Mouse (Mus musculus) kidney, adult 18-20 months (tissue): Measurements from ENCODE around the gene Prr11.
A peak's percentile ranks its signal among the peaks of the same experiment; 100 is the strongest.
"Not testable (repeated sequence)": the region's sequence is repeated elsewhere in the genome, so short reads cannot be mapped to it uniquely, and the experiment has no call there.

Experiments used
- DNase-seq: peaks from one replicate; pipeline ENCODE4 v3.0.0; 2021

Prr11 gene

GRCm38 (mm10) chr11:87108409-87108754, at the start of gene Prr11:
Gene Prr11, minus strand, starts transcription at chr11:87108708.
- no peak for DNase-seq

- no peak for DNase-seq
These were observed 49.5 kb upstream of the Prr11 start for GRCm38 (mm10) chr11:87158012-87158411.

GRCm38 (mm10) chr11:87136233-87136632, 27.7 kb upstream of the Prr11 start:
- no peak for DNase-seq

- peak; percentile 88 for DNase-seq
These were observed 18.6 kb upstream of the Prr11 start, which contains the start of gene Trim37 for GRCm38 (mm10) chr11:87126824-87127816. Gene Trim37, plus strand, starts transcription at chr11:87127077.

GRCm38 (mm10) chr11:87126281-87126823, 17.8 kb upstream of the Prr11 start:
- DNase-seq = no peak

GRCm38 (mm10) chr11:87125562-87125961, 17.1 kb upstream of the Prr11 start:
- no peak for DNase-seq

- DNase-seq = no peak
These were observed 13.4 kb upstream of the Prr11 start for GRCm38 (mm10) chr11:87121864-87122263.

GRCm38 (mm10) chr11:87110172-87110909, 1.8 kb upstream of the Prr11 start:
- DNase-seq = no peak

- DNase-seq = no peak
These were observed 1.1 kb upstream of the Prr11 start for GRCm38 (mm10) chr11:87109519-87110171.

GRCm38 (mm10) chr11:87108755-87109518, 429 bp upstream of the Prr11 start, which contains the start of gene Ska2:
Gene Ska2, plus strand, starts transcription at chr11:87109234.
- DNase-seq = peak; percentile 97

- DNase-seq = no peak
These were observed 21.4 kb downstream of the Prr11 start for GRCm38 (mm10) chr11:87087142-87087541.

GRCm38 (mm10) chr11:87086290-87086984, 22.1 kb downstream of the Prr11 start, which contains the start of gene Smg8:
Gene Smg8, minus strand, starts transcription at chr11:87086774.
- DNase-seq = peak; percentile 81

GRCm38 (mm10) chr11:87085461-87085860, 23.0 kb downstream of the Prr11 start:
- DNase-seq = no peak

- no peak for DNase-seq
These were observed 24.8 kb downstream of the Prr11 start for GRCm38 (mm10) chr11:87083712-87084111.

GRCm38 (mm10) chr11:87073866-87074440, 34.6 kb downstream of the Prr11 start, which contains the start of gene Gdpd1:
Gene Gdpd1, minus strand, starts transcription at chr11:87074062.
- peak; percentile 81 for DNase-seq

GRCm38 (mm10) chr11:87073343-87073865, 35.1 kb downstream of the Prr11 start:
- peak; percentile 67 for DNase-seq

GRCm38 (mm10) chr11:87062087-87062486, 46.4 kb downstream of the Prr11 start:
- no peak for DNase-seq

GRCm38 (mm10) chr11:87060410-87060809, 48.1 kb downstream of the Prr11 start:
- DNase-seq = no peak

GRCm38 (mm10) chr11:87056286-87056685, 52.2 kb downstream of the Prr11 start:
- DNase-seq = no peak

GRCm38 (mm10) chr11:87048900-87049299, 59.6 kb downstream of the Prr11 start:
- DNase-seq = not testable (repeated sequence)
